Mouse (Mus musculus): ENCODE measurements at regions not wholly inside any gene's neighbourhood (a gene's known extent, or its start where the extent isn't known, plus 50 kb on each side); places are given as distances from the start of the nearest gene placed in this dataset.

- peak; percentile 32 for DNase-seq
Observed at GRCm38 (mm10) chr10:96863230-96863629, 246.4 kb downstream of the Btg1 start.

- no peak for DNase-seq
Observed at GRCm38 (mm10) chr10:96866468-96866867, 249.7 kb downstream of the Btg1 start.

GRCm38 (mm10) chr10:96871559-96872160, 254.9 kb downstream of the Btg1 start:
- DNase-seq = no peak

- DNase-seq = no peak
Observed at GRCm38 (mm10) chr10:96874646-96875045, 257.8 kb downstream of the Btg1 start.

- DNase-seq = no peak
Observed at GRCm38 (mm10) chr10:96875676-96876075, 258.9 kb downstream of the Btg1 start.

GRCm38 (mm10) chr10:96879425-96879824, 262.6 kb downstream of the Btg1 start:
- DNase-seq = no peak

GRCm38 (mm10) chr10:96880771-96881170, 264.0 kb downstream of the Btg1 start:
- DNase-seq = no peak

GRCm38 (mm10) chr10:96881212-96881611, 264.4 kb downstream of the Btg1 start:
- DNase-seq = no peak

GRCm38 (mm10) chr10:96881660-96882059, 264.9 kb downstream of the Btg1 start:
- DNase-seq = no peak

GRCm38 (mm10) chr10:96901150-96901549, 284.3 kb downstream of the Btg1 start:
- DNase-seq = no peak

GRCm38 (mm10) chr10:96905098-96905809, 288.4 kb downstream of the Btg1 start:
- no peak for DNase-seq

GRCm38 (mm10) chr10:96909661-96910315, 293.0 kb downstream of the Btg1 start:
- no peak for DNase-seq

GRCm38 (mm10) chr10:96921181-96921580, 304.4 kb downstream of the Btg1 start:
- no peak for DNase-seq

GRCm38 (mm10) chr10:96924266-96924672, 307.5 kb downstream of the Btg1 start:
- DNase-seq = no peak

- no peak for DNase-seq
Observed at GRCm38 (mm10) chr10:96924722-96925121, 307.9 kb downstream of the Btg1 start.

- no peak for DNase-seq
Observed at GRCm38 (mm10) chr10:96925771-96926170, 309.0 kb downstream of the Btg1 start.

GRCm38 (mm10) chr10:96934661-96935060, 317.9 kb downstream of the Btg1 start:
- DNase-seq = peak; percentile 35

- no peak for DNase-seq
Observed at GRCm38 (mm10) chr10:96940887-96941518, 324.2 kb downstream of the Btg1 start.

- DNase-seq = no peak
Observed at GRCm38 (mm10) chr10:96944229-96944628, 327.4 kb downstream of the Btg1 start.

- DNase-seq = no peak
Observed at GRCm38 (mm10) chr10:96947971-96948370, 331.2 kb downstream of the Btg1 start.

- no peak for DNase-seq
Observed at GRCm38 (mm10) chr10:96948871-96949270, 332.1 kb downstream of the Btg1 start.

GRCm38 (mm10) chr10:96955036-96955775, 338.4 kb downstream of the Btg1 start:
- no peak for DNase-seq

All from adrenal gland, adult 8-10 months (tissue).